Mouse (Mus musculus) kidney, adult 2 months (tissue): ENCODE results near the gene Zbtb21.

Experiments used
- CTCF ChIP-seq: fragments of 200-500 bp; conservative IDR thresholded peaks from 2 replicates; pipeline ENCODE4 v1.5.1; 2011; ENCODE audit warnings: low read depth, mild to moderate bottlenecking, control low read depth, low read length, moderate library complexity, mixed read lengths; ENCODE audit not compliant: insufficient read depth, insufficient read length
- POLR2A ChIP-seq: fragments of 200-500 bp; IDR thresholded peaks from one replicate; pipeline ENCODE4 v1.6.1; 2011; ENCODE audit warnings: low read depth, low read length, control low read depth

DNA sequence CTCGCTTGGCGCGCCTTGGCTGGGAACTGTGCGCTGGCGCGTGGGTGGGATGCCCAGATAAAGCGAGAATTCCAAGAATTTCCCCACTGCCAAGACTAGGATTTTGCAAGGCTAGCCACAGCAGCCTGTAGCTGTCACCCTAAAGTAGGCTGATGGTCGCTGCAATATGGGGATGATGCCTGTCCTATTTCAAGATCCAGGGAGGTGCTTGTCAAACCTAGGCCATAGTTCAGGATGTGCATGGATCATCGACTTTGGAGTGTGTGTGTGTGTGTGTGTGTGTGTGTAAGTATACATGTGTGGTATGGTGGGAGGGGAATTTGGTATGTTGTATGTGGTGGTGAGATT is 39.7 kb downstream of the Zbtb21 start:
- TF ChIP-seq POLR2A = no peak
- TF ChIP-seq CTCF = no peak
